Mouse (Mus musculus): ENCODE results near the gene Gprc5c. TPM values are rescaled to one million over a fixed set of nuclear protein-coding genes. Genes with fewer than 3 reads are reported as not detected.
A peak's percentile ranks its signal among the peaks of the same experiment; 100 is the strongest.

Gene Gprc5c
- polyA plus RNA-seq, 1 experiment from 2014 or later: 17.7 TPM

GRCm38 (mm10) chr11:114849572-114849971 is 1.4 kb upstream of the Gprc5c start:
- no peak overlapping the region for H3K27ac ChIP-seq (ENCODE audit: low read depth, low read length)
- WGBS: 0% methylated on average over 2 of the region's 2 CpGs
- ATAC-seq (ENCODE audit: low FRiP score) (no peak), DNase-seq (ENCODE audit: low spot score) (no peak)
- no peak overlapping the region for H3K9ac ChIP-seq (ENCODE audit: low read depth, low read length)
- H3K36me3 ChIP-seq (ENCODE audit: control insufficient read depth, insufficient read depth, low read length): no peaks in the 10 kb centered on the region
- no peak overlapping the region for H3K4me3 ChIP-seq (ENCODE audit: low read depth, low read length)
- H3K4me1 ChIP-seq (replicated peaks; ENCODE audit: control insufficient read depth, insufficient read depth, low read length): peaks cover 18% of the 10 kb centered on the region
- no peaks in the 10 kb centered on the region for H3K9me3 ChIP-seq (ENCODE audit: control insufficient read depth, low read length)
- peaks cover 46% of the 10 kb centered on the region for H3K27me3 ChIP-seq (ENCODE audit: control insufficient read depth, insufficient read depth, low read length)
- no peak overlapping the region for H3K4me2 ChIP-seq (replicated peaks; ENCODE audit: low read depth, low read length)

- DNase-seq (ENCODE audit: low spot score) (no peak), ATAC-seq (ENCODE audit: low FRiP score) (no peak)
- H3K4me3 ChIP-seq (ENCODE audit: low read depth, low read length): no peak overlapping the region
- peaks cover 46% of the 10 kb centered on the region for H3K27me3 ChIP-seq (ENCODE audit: control insufficient read depth, insufficient read depth, low read length)
- peaks cover 18% of the 10 kb centered on the region for H3K4me1 ChIP-seq (replicated peaks; ENCODE audit: control insufficient read depth, insufficient read depth, low read length)
- 11% methylated on average over 5 of the region's 5 CpGs for WGBS
- 0 out of 2 replicates have a peak overlapping the region, but pooled peaks have one; percentile 96 for H3K4me2 ChIP-seq (replicated peaks; ENCODE audit: low read depth, low read length)
- H3K9ac ChIP-seq (ENCODE audit: low read depth, low read length): no peak overlapping the region
- H3K9me3 ChIP-seq (ENCODE audit: control insufficient read depth, low read length): no peaks in the 10 kb centered on the region
- no peaks in the 10 kb centered on the region for H3K36me3 ChIP-seq (ENCODE audit: control insufficient read depth, insufficient read depth, low read length)
- H3K27ac ChIP-seq (ENCODE audit: low read depth, low read length): no peak overlapping the region
Measured at GRCm38 (mm10) chr11:114850066-114850451, 893 bp upstream of the Gprc5c start.

- Histone ChIP-seq H3K4me1 (replicated peaks; ENCODE audit: control insufficient read depth, insufficient read depth, low read length) (peaks cover 15% of the 10 kb centered on the region), H3K27ac (ENCODE audit: low read depth, low read length) (peak overlapping the region; percentile 39; the same call in 1 of the 2 replicates), H3K27me3 (ENCODE audit: control insufficient read depth, insufficient read depth, low read length) (peaks cover 46% of the 10 kb centered on the region), H3K9ac (ENCODE audit: low read depth, low read length) (peak overlapping the region; percentile 34), H3K9me3 (ENCODE audit: control insufficient read depth, low read length) (no peaks in the 10 kb centered on the region), H3K4me2 (replicated peaks; ENCODE audit: low read depth, low read length) (peak overlapping the region; percentile 96), H3K4me3 (ENCODE audit: low read depth, low read length) (peak overlapping the region; percentile 58), H3K36me3 (ENCODE audit: control insufficient read depth, insufficient read depth, low read length) (no peaks in the 10 kb centered on the region)
- peak; percentile 27; the same call in 1 of the 2 replicates for ATAC-seq (ENCODE audit: low FRiP score)
- no peak for DNase-seq (ENCODE audit: low spot score)
- WGBS: 1% methylated on average over 27 of the region's 27 CpGs
Measured at GRCm38 (mm10) chr11:114851269-114851607, 286 bp downstream of the Gprc5c start.

GRCm38 (mm10) chr11:114851608-114852310 is 807 bp downstream of the Gprc5c start:
- under 1% methylated on average over 52 of the region's 65 CpGs for WGBS
- Histone ChIP-seq H3K9ac (ENCODE audit: low read depth, low read length) (peak overlapping the region; percentile 34), H3K4me1 (replicated peaks; ENCODE audit: control insufficient read depth, insufficient read depth, low read length) (peaks cover 15% of the 10 kb centered on the region), H3K9me3 (ENCODE audit: control insufficient read depth, low read length) (no peaks in the 10 kb centered on the region), H3K4me2 (replicated peaks; ENCODE audit: low read depth, low read length) (peak overlapping the region; percentile 96), H3K4me3 (ENCODE audit: low read depth, low read length) (peak overlapping the region; percentile 58), H3K27ac (ENCODE audit: low read depth, low read length) (peak overlapping the region; percentile 30; the same call in 1 of the 2 replicates), H3K36me3 (ENCODE audit: control insufficient read depth, insufficient read depth, low read length) (no peaks in the 10 kb centered on the region), H3K27me3 (ENCODE audit: control insufficient read depth, insufficient read depth, low read length) (peaks cover 46% of the 10 kb centered on the region)
- DNase-seq (ENCODE audit: low spot score): peak; percentile 75
- peak; percentile 67 for ATAC-seq (ENCODE audit: low FRiP score)

GRCm38 (mm10) chr11:114852311-114853173 is 1.6 kb downstream of the Gprc5c start:
- peaks cover 46% of the 10 kb centered on the region for H3K27me3 ChIP-seq (ENCODE audit: control insufficient read depth, insufficient read depth, low read length)
- peak overlapping the region; percentile 40 for H3K9ac ChIP-seq (ENCODE audit: low read depth, low read length)
- no peaks in the 10 kb centered on the region for H3K9me3 ChIP-seq (ENCODE audit: control insufficient read depth, low read length)
- ATAC-seq (ENCODE audit: low FRiP score): 0 out of 2 replicates have a peak, but pooled peaks have one; percentile 4
- peak overlapping the region; percentile 30; the same call in 1 of the 2 replicates for H3K27ac ChIP-seq (ENCODE audit: low read depth, low read length)
- no peaks in the 10 kb centered on the region for H3K36me3 ChIP-seq (ENCODE audit: control insufficient read depth, insufficient read depth, low read length)
- peak overlapping the region; percentile 58 for H3K4me3 ChIP-seq (ENCODE audit: low read depth, low read length)
- DNase-seq (ENCODE audit: low spot score): peak; percentile 64
- H3K4me2 ChIP-seq (replicated peaks; ENCODE audit: low read depth, low read length): peak overlapping the region; percentile 96
- H3K4me1 ChIP-seq (replicated peaks; ENCODE audit: control insufficient read depth, insufficient read depth, low read length): peaks cover 15% of the 10 kb centered on the region
- under 1% methylated on average over 40 of the region's 40 CpGs for WGBS

- H3K9ac ChIP-seq (ENCODE audit: low read depth, low read length): peak overlapping the region; percentile 40; the same call in 1 of the 2 replicates
- H3K4me3 ChIP-seq (ENCODE audit: low read depth, low read length): peak overlapping the region; percentile 58
- H3K27ac ChIP-seq (ENCODE audit: low read depth, low read length): no peak overlapping the region
- ATAC-seq (ENCODE audit: low FRiP score) (no peak), DNase-seq (ENCODE audit: low spot score) (no peak)
- H3K9me3 ChIP-seq (ENCODE audit: control insufficient read depth, low read length): no peaks in the 10 kb centered on the region
- peaks cover 46% of the 10 kb centered on the region for H3K27me3 ChIP-seq (ENCODE audit: control insufficient read depth, insufficient read depth, low read length)
- H3K4me2 ChIP-seq (replicated peaks; ENCODE audit: low read depth, low read length): peak overlapping the region; percentile 96
- H3K36me3 ChIP-seq (ENCODE audit: control insufficient read depth, insufficient read depth, low read length): no peaks in the 10 kb centered on the region
- 15% methylated on average over 7 of the region's 7 CpGs for WGBS
- H3K4me1 ChIP-seq (replicated peaks; ENCODE audit: control insufficient read depth, insufficient read depth, low read length): peaks cover 15% of the 10 kb centered on the region
Measured at GRCm38 (mm10) chr11:114853174-114853838, 2.4 kb downstream of the Gprc5c start.

- WGBS: 77% methylated on average over 6 of the region's 6 CpGs
- H3K9ac ChIP-seq (ENCODE audit: low read depth, low read length): no peak overlapping the region
- no peak overlapping the region for H3K27ac ChIP-seq (ENCODE audit: low read depth, low read length)
- H3K4me1 ChIP-seq (replicated peaks; ENCODE audit: control insufficient read depth, insufficient read depth, low read length): peaks cover 15% of the 10 kb centered on the region
- H3K4me2 ChIP-seq (replicated peaks; ENCODE audit: low read depth, low read length): no peak overlapping the region
- H3K36me3 ChIP-seq (ENCODE audit: control insufficient read depth, insufficient read depth, low read length): no peaks in the 10 kb centered on the region
- ATAC-seq (ENCODE audit: low FRiP score): no peak
- H3K27me3 ChIP-seq (ENCODE audit: control insufficient read depth, insufficient read depth, low read length): peaks cover 39% of the 10 kb centered on the region
- DNase-seq (ENCODE audit: low spot score): no peak
- H3K9me3 ChIP-seq (ENCODE audit: control insufficient read depth, low read length): no peaks in the 10 kb centered on the region
- no peak overlapping the region for H3K4me3 ChIP-seq (ENCODE audit: low read depth, low read length)
Measured at GRCm38 (mm10) chr11:114854581-114854980, 3.6 kb downstream of the Gprc5c start.

GRCm38 (mm10) chr11:114856125-114856524 is 5.2 kb downstream of the Gprc5c start:
- DNase-seq (ENCODE audit: low spot score): no peak
- no peak overlapping the region for H3K4me3 ChIP-seq (ENCODE audit: low read depth, low read length)
- peaks cover 26% of the 10 kb centered on the region for H3K27me3 ChIP-seq (ENCODE audit: control insufficient read depth, insufficient read depth, low read length)
- H3K4me2 ChIP-seq (replicated peaks; ENCODE audit: low read depth, low read length): no peak overlapping the region
- no peak overlapping the region for H3K9ac ChIP-seq (ENCODE audit: low read depth, low read length)
- H3K36me3 ChIP-seq (ENCODE audit: control insufficient read depth, insufficient read depth, low read length): no peaks in the 10 kb centered on the region
- no peaks in the 10 kb centered on the region for H3K9me3 ChIP-seq (ENCODE audit: control insufficient read depth, low read length)
- peaks cover 10% of the 10 kb centered on the region for H3K4me1 ChIP-seq (replicated peaks; ENCODE audit: control insufficient read depth, insufficient read depth, low read length)
- 88% methylated on average over 5 of the region's 5 CpGs for WGBS
- no peak overlapping the region for H3K27ac ChIP-seq (ENCODE audit: low read depth, low read length)
- no peak for ATAC-seq (ENCODE audit: low FRiP score)

All from hindbrain, embryonic 11.5 days (tissue).